Mouse (Mus musculus) Patski (cell line): Measurements from ENCODE around the gene Irf2bpl. TPM values are rescaled to one million over a fixed set of nuclear protein-coding genes. Genes with fewer than 3 reads are reported as not detected.

Source experiments
- ATAC-seq: fragments of 100-300 bp; one replicate; pipeline ENCODE4 v1.8.0; 2021
- CTCF ChIA-PET: fragments of 350-600 bp; sonication (Branson Sonifier 250); formaldehyde crosslinking; loops from one replicate; lab custom pipeline; 2022; ENCODE audit warnings: inconsistent platforms; lab: Charles Lee
- POLR2A ChIA-PET: fragments of 350-600 bp; sonication (Branson Sonifier 250); formaldehyde crosslinking; loops from one replicate; lab custom pipeline; 2022; ENCODE audit warnings: antibody characterized with exemption, inconsistent platforms; lab: Charles Lee
- DNase-seq: peaks from one replicate; pipeline ENCODE4 v3.0.0-alpha.2; 2011; ENCODE audit warnings: low read depth, low spot score
- H3K27me3 ChIP-seq: fragments of 371-371 bp; one replicate; pipeline ENCODE4 v1.5.1; 2021
- CTCF ChIP-seq: fragments of 100-300 bp; IDR thresholded peaks from one replicate; pipeline ENCODE4 v1.5.1; 2021
- in situ Hi-C: fragments of 300-500 bp; cut with MboI; formaldehyde crosslinking; loops from 3 replicates; pipeline ENCODE4 v1.11.1; 2018; ENCODE audit warnings: low pct_unique_long_range_greater_than_20kb, mixed read lengths
- polyA plus RNA-seq: library from polyadenylated mRNA; unstranded; gene quantifications from one replicate; pipeline ENCODE4 v1.2.3, GENCODE M21; 2021

Irf2bpl gene
- polyA plus RNA-seq, 1 experiment from 2014 or later = 97.1 TPM

DNA sequence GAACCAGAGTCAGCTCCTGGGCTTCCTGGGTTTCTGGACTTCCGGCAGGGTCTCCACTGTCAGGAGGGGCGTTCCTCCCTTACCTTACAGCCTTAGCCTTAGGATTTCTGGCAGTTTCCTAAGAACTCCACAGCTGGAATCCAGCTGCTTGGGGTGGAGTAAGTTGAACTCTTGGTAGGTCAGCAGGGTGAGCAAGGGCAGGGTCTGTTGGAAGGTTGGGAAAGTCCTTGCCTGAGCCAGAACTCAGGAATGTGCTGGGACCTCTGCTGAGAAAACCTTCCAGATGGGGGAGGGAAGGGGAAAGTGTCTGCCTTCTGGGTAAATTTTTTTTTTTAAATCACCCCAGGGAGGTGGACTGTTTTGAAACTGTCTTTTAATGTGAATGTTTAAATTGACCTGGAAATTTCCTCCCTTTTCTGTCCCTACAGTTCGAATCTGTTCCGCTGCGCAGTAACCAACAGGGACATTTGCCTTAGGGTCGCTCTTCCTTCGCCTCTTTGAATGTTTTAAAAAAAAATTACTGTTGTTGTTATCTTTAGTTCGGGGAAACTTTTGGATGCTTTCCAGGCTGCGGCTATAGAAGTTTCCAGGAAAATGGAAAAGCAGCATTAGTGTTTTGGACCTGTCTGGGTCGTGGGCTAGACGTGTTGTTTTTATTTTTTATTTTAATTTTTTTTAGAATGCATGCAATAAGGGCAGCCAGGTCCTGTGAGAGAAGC, 15.0 kb upstream of the Irf2bpl start:
- in situ Hi-C loops = loop anchor here (25.0 kb wide), 1 partner anchor 812 kb away; the partner anchor contains the start of genes Ift43 and Tgfb3
- DNase-seq = no peak
- ChIA-PET POLR2A (interaction anchor here (0.8 to 0.9 kb wide), 2 partner anchors 10 to 21 kb away, joined by 3 to 5 read pairs; no protein-coding TSS in a partner anchor), CTCF (interaction anchor here (0.6 to 1.7 kb wide), 2 partner anchors 28 to 103 kb away, joined by 4 to 7 read pairs; no protein-coding TSS in a partner anchor)
- H3K27me3 ChIP-seq = no peaks in the 10 kb centered on the region
- no peak for TF ChIP-seq CTCF
- no peak for ATAC-seq

DNA sequence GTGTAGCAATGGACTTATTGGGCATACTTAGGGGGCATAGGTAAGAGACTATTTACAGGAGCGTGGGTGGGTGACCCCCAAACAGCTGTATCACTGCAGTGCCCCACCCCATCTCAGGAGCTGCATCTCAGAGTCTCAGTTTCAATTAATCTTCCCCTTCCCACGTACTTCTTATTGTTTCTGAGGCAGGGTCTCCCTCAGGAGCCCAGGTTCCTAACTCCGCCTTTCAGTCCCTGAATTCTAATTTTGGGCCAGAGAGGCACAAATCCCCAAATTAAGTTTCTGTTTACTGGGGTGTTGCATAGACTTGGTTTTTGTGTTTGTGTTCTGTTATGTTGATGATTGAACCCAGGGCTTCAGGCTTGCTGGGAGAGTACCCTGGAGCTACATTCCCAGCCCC, 13.8 kb upstream of the Irf2bpl start:
- TF ChIP-seq CTCF = no peak
- in situ Hi-C loops = loop anchor here (25.0 kb wide), 1 partner anchor 811 kb away; the partner anchor contains the start of genes Ift43 and Tgfb3
- no peaks in the 10 kb centered on the region for H3K27me3 ChIP-seq
- no peak for ATAC-seq
- no peak for DNase-seq
- ChIA-PET CTCF (interaction anchor here (0.8 to 2.6 kb wide), 2 partner anchors 12 to 98 kb away, joined by 4 to 10 read pairs; no protein-coding TSS in a partner anchor), POLR2A (interaction anchor here (0.8 to 0.9 kb wide), 2 partner anchors 9 to 20 kb away, joined by 3 to 5 read pairs; no protein-coding TSS in a partner anchor)

DNA sequence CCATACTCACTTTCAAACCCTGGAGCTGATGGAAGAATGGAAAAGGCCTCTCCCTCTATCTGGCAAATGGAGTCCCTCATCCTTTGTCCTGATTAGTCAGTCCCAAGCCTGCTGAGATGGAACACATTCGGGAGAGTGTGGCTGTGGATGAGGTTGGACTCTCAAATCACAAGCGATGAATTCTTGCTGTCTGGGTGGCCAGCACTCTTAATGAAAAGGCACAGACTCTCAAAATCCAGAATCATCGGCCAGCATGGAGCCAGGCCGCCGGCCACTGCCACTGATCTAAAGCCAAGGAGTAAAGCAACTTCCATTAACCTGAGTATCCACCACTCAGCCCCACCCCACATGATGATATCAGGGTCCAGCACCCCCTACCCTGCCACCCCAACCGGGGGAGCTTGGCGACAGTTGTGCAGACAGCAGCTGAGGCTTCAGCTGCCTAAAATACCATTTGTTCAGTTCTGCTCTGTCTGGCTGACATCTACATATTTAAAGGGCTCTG, 13.2 kb upstream of the Irf2bpl start:
- in situ Hi-C loops = loop anchor here (25.0 kb wide), 1 partner anchor 811 kb away; the partner anchor contains the start of genes Ift43 and Tgfb3
- no peak for TF ChIP-seq CTCF
- DNase-seq (no peak), ATAC-seq (no peak)
- CTCF ChIA-PET = interaction anchor here (2.0 to 2.6 kb wide), 2 partner anchors 8 to 97 kb away, joined by 5 to 10 read pairs; no protein-coding TSS in a partner anchor
- H3K27me3 ChIP-seq = no peaks in the 10 kb centered on the region
- POLR2A ChIA-PET = interaction anchor here (0.5 to 3.8 kb wide), 3 partner anchors 15 to 26 kb away, joined by 3 to 25 read pairs (median 4); no protein-coding TSS in a partner anchor

- H3K27me3 ChIP-seq = no peaks in the 10 kb centered on the region
- TF ChIP-seq CTCF = no peak
- in situ Hi-C loops = loop anchor here (25.0 kb wide), 1 partner anchor 810 kb away; the partner anchor contains the start of genes Ift43 and Tgfb3
- ATAC-seq (no peak), DNase-seq (no peak)
- POLR2A ChIA-PET = interaction anchor here (0.5 to 3.8 kb wide), 8 partner anchors 9 to 113 kb away, joined by 3 to 25 read pairs (median 4); no protein-coding TSS in a partner anchor
- CTCF ChIA-PET = interaction anchor here (0.9 to 2.6 kb wide), 7 partner anchors 8 to 106 kb away, joined by 3 to 10 read pairs (median 3); no protein-coding TSS in a partner anchor
These were observed 12.4 kb upstream of the Irf2bpl start for GRCm38 (mm10) chr12:86896921-86897512.

GRCm38 (mm10) chr12:86896441-86896890, 11.9 kb upstream of the Irf2bpl start:
- CTCF ChIA-PET = interaction anchor here (0.9 to 2.6 kb wide), 7 partner anchors 8 to 105 kb away, joined by 3 to 10 read pairs (median 3); no protein-coding TSS in a partner anchor
- POLR2A ChIA-PET = interaction anchor here (0.8 to 3.8 kb wide), 6 partner anchors 8 to 112 kb away, joined by 4 to 25 read pairs (median 5); no protein-coding TSS in a partner anchor
- no peak for TF ChIP-seq CTCF
- ATAC-seq (peak; percentile 24), DNase-seq (no peak)
- no peaks in the 10 kb centered on the region for H3K27me3 ChIP-seq
- in situ Hi-C loops = loop anchor here (25.0 kb wide), 1 partner anchor 809 kb away; the partner anchor contains the start of genes Ift43 and Tgfb3

DNA sequence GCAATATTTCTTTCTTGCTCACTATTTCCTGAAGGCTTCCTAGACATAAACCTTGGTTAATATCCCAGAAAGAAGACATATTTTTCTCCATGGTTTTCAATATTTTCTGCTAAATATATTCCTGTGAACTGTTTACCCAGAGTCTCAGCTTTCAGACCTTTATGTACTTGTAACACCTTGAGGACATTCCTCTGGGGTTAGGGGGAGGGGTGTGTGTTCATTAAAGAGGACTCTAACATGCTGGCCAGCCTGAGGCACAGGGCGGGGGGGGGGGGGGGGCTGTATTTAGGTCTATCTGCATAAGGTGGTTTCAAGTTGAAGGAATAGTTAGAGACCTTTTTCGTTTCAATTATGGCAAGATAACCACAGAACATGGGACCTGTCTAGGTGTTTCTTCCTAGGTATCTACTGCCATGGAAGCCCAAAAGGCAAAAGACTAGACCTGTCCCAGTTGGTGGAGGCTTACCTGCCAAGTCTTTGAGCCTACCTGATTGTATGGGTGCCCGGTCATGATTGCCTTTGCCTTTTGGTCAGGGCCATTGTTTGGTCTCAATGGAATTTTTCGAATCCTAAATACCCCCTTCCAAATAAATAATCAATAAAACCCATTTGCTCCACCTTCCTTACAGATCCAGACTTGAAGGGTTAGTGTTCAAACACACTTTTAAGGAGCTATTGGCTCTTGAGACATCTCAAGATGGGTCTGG, 11.3 kb upstream of the Irf2bpl start:
- DNase-seq = no peak
- TF ChIP-seq CTCF = no peak
- H3K27me3 ChIP-seq = no peaks in the 10 kb centered on the region
- ChIA-PET POLR2A (interaction anchor here (0.8 to 3.8 kb wide), 4 partner anchors 10 to 112 kb away, joined by 3 to 25 read pairs (median 6); no protein-coding TSS in a partner anchor), CTCF (interaction anchor here (0.9 to 2.6 kb wide), 9 partner anchors 8 to 104 kb away, joined by 3 to 10 read pairs (median 3); no protein-coding TSS in a partner anchor)
- in situ Hi-C loops = loop anchor here (25.0 kb wide), 1 partner anchor 809 kb away; the partner anchor contains the start of genes Ift43 and Tgfb3
- ATAC-seq = no peak

- ChIA-PET POLR2A (interaction anchor here (0.8 to 3.8 kb wide), 5 partner anchors 10 to 96 kb away, joined by 3 to 25 read pairs (median 4); no protein-coding TSS in a partner anchor), CTCF (interaction anchor here (0.6 to 2.1 kb wide), 5 partner anchors 9 to 98 kb away, joined by 3 to 7 read pairs (median 3); no protein-coding TSS in a partner anchor)
- no peak for TF ChIP-seq CTCF
- DNase-seq = no peak
- no peaks in the 10 kb centered on the region for H3K27me3 ChIP-seq
- in situ Hi-C loops = loop anchor here (25.0 kb wide), 1 partner anchor 808 kb away; the partner anchor contains the start of genes Ift43 and Tgfb3
- no peak for ATAC-seq
These were observed 10.3 kb upstream of the Irf2bpl start for GRCm38 (mm10) chr12:86894841-86895428.

DNA sequence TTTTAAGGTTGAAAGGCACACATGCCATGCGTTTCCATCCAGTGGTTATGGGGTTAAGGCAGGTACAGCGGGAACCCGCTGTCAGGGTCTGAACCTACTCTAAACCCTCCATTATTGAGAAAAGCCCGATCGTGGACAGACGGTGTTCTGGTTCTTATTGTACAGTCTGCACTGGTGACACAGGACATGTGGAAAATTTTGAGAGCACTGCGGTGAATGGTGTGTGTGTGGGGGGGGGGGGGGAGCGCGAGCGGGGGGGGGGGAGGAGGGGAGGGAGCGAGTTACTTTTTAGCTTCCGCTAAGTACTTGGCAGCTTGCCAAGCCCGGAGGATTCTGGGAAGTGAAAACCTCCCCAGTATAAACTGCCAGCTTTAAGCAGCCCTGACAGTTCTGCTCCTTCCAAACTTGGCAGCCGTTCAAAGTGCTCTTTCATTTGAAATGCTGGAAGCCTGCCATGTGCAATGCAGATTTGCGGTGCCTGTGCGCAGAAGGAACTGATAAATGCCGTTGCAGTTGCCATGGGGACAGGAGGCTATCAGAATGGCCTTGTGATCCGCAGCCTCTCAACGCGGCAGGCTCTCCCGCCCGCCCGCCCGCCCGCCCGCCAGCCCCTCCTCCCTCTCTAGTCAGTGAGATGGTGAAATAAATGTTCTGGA, 9.7 kb upstream of the Irf2bpl start:
- DNase-seq (no peak), ATAC-seq (peak; percentile 36)
- no peak for TF ChIP-seq CTCF
- POLR2A ChIA-PET = interaction anchor here (0.7 to 3.8 kb wide), 10 partner anchors 9 to 95 kb away, joined by 3 to 25 read pairs (median 4); no protein-coding TSS in a partner anchor
- H3K27me3 ChIP-seq = no peaks in the 10 kb centered on the region
- CTCF ChIA-PET = interaction anchor here (0.9 to 2.1 kb wide), 5 partner anchors 11 to 100 kb away, joined by 3 to 7 read pairs (median 4); no protein-coding TSS in a partner anchor
- in situ Hi-C loops = loop anchor here (25.0 kb wide), 1 partner anchor 807 kb away; the partner anchor contains the start of genes Ift43 and Tgfb3
